Mouse (Mus musculus) retina, embryonic 14.5 days (tissue): ENCODE results near the gene Wbp2.
"Not testable (repeated sequence)": the region's sequence is repeated elsewhere in the genome, so short reads cannot be mapped to it uniquely, and the experiment has no call there.

Source experiments
- DNase-seq: peaks from one replicate; pipeline ENCODE4 v3.0.0-alpha.2; 2015; ENCODE audit warnings: low spot score

Gene Wbp2

GRCm38 (mm10) chr11:116086258-116087193 is at the start of gene Wbp2:
TSS of gene Wbp2 (minus strand) at chr11:116086995.
- peak; percentile 99 for DNase-seq

- DNase-seq, result no peak
Measured at GRCm38 (mm10) chr11:116134171-116134570, 47.4 kb upstream of the Wbp2 start.

- no peak for DNase-seq
Measured at GRCm38 (mm10) chr11:116133497-116133896, 46.7 kb upstream of the Wbp2 start.

- DNase-seq, result no peak
Measured at GRCm38 (mm10) chr11:116132366-116133333, 45.9 kb upstream of the Wbp2 start.

GRCm38 (mm10) chr11:116131349-116132170 is 44.8 kb upstream of the Wbp2 start:
- DNase-seq, result no peak

GRCm38 (mm10) chr11:116130488-116131205 is 43.9 kb upstream of the Wbp2 start, which contains the start of gene Trim65:
TSS of gene Trim65 (minus strand) at chr11:116131128.
- peak; percentile 88 for DNase-seq

GRCm38 (mm10) chr11:116129993-116130487 is 43.2 kb upstream of the Wbp2 start:
- DNase-seq, result peak; percentile 32

- DNase-seq, result no peak
Measured at GRCm38 (mm10) chr11:116129091-116129790, 42.4 kb upstream of the Wbp2 start.

GRCm38 (mm10) chr11:116127986-116128385 is 41.2 kb upstream of the Wbp2 start:
- DNase-seq, result no peak

- peak; percentile 59 for DNase-seq
Measured at GRCm38 (mm10) chr11:116127156-116127980, 40.6 kb upstream of the Wbp2 start, which contains the start of gene Trim47. TSS of gene Trim47 (minus strand) at chr11:116127210.

GRCm38 (mm10) chr11:116126261-116126660 is 39.5 kb upstream of the Wbp2 start:
- no peak for DNase-seq

GRCm38 (mm10) chr11:116121731-116122245 is 35.0 kb upstream of the Wbp2 start:
- DNase-seq, result not testable (repeated sequence)

- DNase-seq, result no peak
Measured at GRCm38 (mm10) chr11:116117819-116118218, 31.0 kb upstream of the Wbp2 start.

- no peak for DNase-seq
Measured at GRCm38 (mm10) chr11:116117241-116117640, 30.4 kb upstream of the Wbp2 start.

- DNase-seq, result no peak
Measured at GRCm38 (mm10) chr11:116111611-116112203, 24.9 kb upstream of the Wbp2 start.

- no peak for DNase-seq
Measured at GRCm38 (mm10) chr11:116111067-116111466, 24.3 kb upstream of the Wbp2 start.

GRCm38 (mm10) chr11:116110540-116110939 is 23.7 kb upstream of the Wbp2 start:
- no peak for DNase-seq

GRCm38 (mm10) chr11:116110131-116110530 is 23.3 kb upstream of the Wbp2 start:
- no peak for DNase-seq
